Comparison of ENCODE assay signal across 8 mouse cellular contexts in genomic region chr19:45363933-45364391, GRCm38 (mm10). TPM values are rescaled to one million over a fixed set of nuclear protein-coding genes. Genes with fewer than 3 reads are reported as not detected.
DNase-seq lines count a peak whose midpoint lies in the region; ATAC-seq and TF ChIP-seq lines count a peak whose summit lies in the region.

No protein-coding gene starts in this region.

- no peak for DNase-seq in heart, adult 8-10 months (ENCODE audit: low spot score)
- DNase-seq in urinary bladder, postnatal 10 days (ENCODE audit: low spot score), result peak; percentile 14
- DNase-seq in urinary bladder, postnatal 14 days (ENCODE audit: low spot score), result no peak
- peak; percentile 82 for DNase-seq in hindbrain, postnatal 0 days (ENCODE audit: low spot score)
- no peak for DNase-seq in cerebellum, adult 9-11 months
- DNase-seq in gastrocnemius, adult 8-10 months (ENCODE audit: low spot score in 2 of 2), result no peak

- peak overlapping the region; percentile 90 for H3K4me3 ChIP-seq in heart, embryonic 13.5 days
- peak overlapping the region; percentile 83 for H3K4me3 ChIP-seq in hindbrain, postnatal 0 days (ENCODE audit: low read length)

- H3K4me1 ChIP-seq in heart, embryonic 13.5 days, result peaks cover 25% of the 10 kb centered on the region
- H3K4me1 ChIP-seq in hindbrain, postnatal 0 days (ENCODE audit: insufficient read depth, low read length), result peaks cover 3% of the 10 kb centered on the region; the same call in 1 of the 2 replicates

- peak overlapping the region; percentile 95 for H3K27ac ChIP-seq in heart, embryonic 13.5 days (replicated peaks)
- peak overlapping the region; percentile 96 for H3K27ac ChIP-seq in hindbrain, postnatal 0 days

- ATAC-seq in heart, embryonic 13.5 days (ENCODE audit: extremely low read depth, insufficient number of reproducible peaks, low FRiP score, low TSS enrichment), result 0 out of 2 replicates have a peak, but pooled peaks have one; percentile 6
- ATAC-seq in hindbrain, postnatal 0 days, result peak; percentile 86
- ATAC-seq in monocyte, adult 5-6 weeks (replicated peaks; ENCODE audit: insufficient number of reproducible peaks, low FRiP score, low TSS enrichment, poor library complexity, severe bottlenecking), result 0 out of 2 replicates have a peak, but pooled peaks have one; percentile 18

- peaks cover 15% of the 10 kb centered on the region for H3K36me3 ChIP-seq in heart, embryonic 13.5 days
- H3K36me3 ChIP-seq in hindbrain, postnatal 0 days (ENCODE audit: insufficient read depth, low read length), result no peaks in the 10 kb centered on the region

- no peaks in the 10 kb centered on the region for H3K9me3 ChIP-seq in heart, embryonic 13.5 days
- no peaks in the 10 kb centered on the region for H3K9me3 ChIP-seq in hindbrain, postnatal 0 days (ENCODE audit: low read length)

- 0% methylated on average over 20 of the region's 20 CpGs for WGBS in heart, embryonic 13.5 days
- WGBS in hindbrain, postnatal 0 days, result under 1% methylated on average over 20 of the region's 20 CpGs

- H3K27me3 ChIP-seq in heart, embryonic 13.5 days (replicated peaks), result no peaks in the 10 kb centered on the region
- H3K27me3 ChIP-seq in hindbrain, postnatal 0 days (ENCODE audit: insufficient read depth, low read length), result no peaks in the 10 kb centered on the region

- H3K4me2 ChIP-seq in heart, embryonic 13.5 days, result peak overlapping the region; percentile 87
- peak overlapping the region; percentile 77 for H3K4me2 ChIP-seq in hindbrain, postnatal 0 days (ENCODE audit: low read depth, low read length)

- H3K9ac ChIP-seq in heart, embryonic 13.5 days, result peak overlapping the region; percentile 92
- H3K9ac ChIP-seq in hindbrain, postnatal 0 days (replicated peaks; ENCODE audit: low read length), result peak overlapping the region; percentile 89

- TF ChIP-seq CTCF in hindbrain, postnatal 0 days (IDR thresholded peaks at IDR 0.05; ENCODE audit: low read depth), result peak; percentile 44

RNA-seq across cellular contexts. Expression of gene Btrc, which starts 0.4 kb away (rescaled TPM):
- polyA plus RNA-seq in heart, embryonic 13.5 days (2015; fragmentation: Nextera tagmentation; extraction: Ambion mirVana), result 34.2 and 37.9 TPM in 2 replicates
- total RNA-seq in heart, adult 8-10 months (2022), result 10 to 100 TPM; 21.8 to 23.3 (median 22.2) TPM
- total RNA-seq in hindbrain, postnatal 0 days (2014; rRNA removed), result 55.3 and 59.9 TPM in 2 replicates
- 47.9 and 49.5 TPM in 2 replicates for polyA plus RNA-seq in hindbrain, postnatal 0 days (2015; fragmentation: Nextera tagmentation; extraction: Ambion mirVana)
- 14.2 to 17.9 TPM (median 16.4 TPM) in 3 replicates for total RNA-seq in monocyte, adult 5-6 weeks (2017)
- total RNA-seq in gastrocnemius, adult 8-10 months (2022), result 10 to 100 TPM; 23.5 to 26.9 (median 25.3) TPM

Comparison
In these comparisons a context has a peak if more than half of its experiments do, and no peak if none do; other contexts are left out.
1. DNase-seq: peak in urinary bladder, postnatal 10 days (single experiment) and hindbrain, postnatal 0 days (single experiment); none in heart, adult 8-10 months (single experiment), urinary bladder, postnatal 14 days (single experiment), cerebellum, adult 9-11 months (single experiment) and gastrocnemius, adult 8-10 months (0 of 2).
2. ATAC-seq: peak in every context shown above with its lines; median percentile 86 in hindbrain, postnatal 0 days; 18 in monocyte, adult 5-6 weeks; 6 in heart, embryonic 13.5 days.